Mouse (Mus musculus) kidney, adult 11 months (tissue): ENCODE results near the gene Gnl1.
A peak's percentile ranks its signal among the peaks of the same experiment; 100 is the strongest.
"Not testable (repeated sequence)": the region's sequence is repeated elsewhere in the genome, so short reads cannot be mapped to it uniquely, and the experiment has no call there.

Source experiments
- DNase-seq: peaks from one replicate; pipeline ENCODE4 v3.0.0; 2022

Gene Gnl1

DNA sequence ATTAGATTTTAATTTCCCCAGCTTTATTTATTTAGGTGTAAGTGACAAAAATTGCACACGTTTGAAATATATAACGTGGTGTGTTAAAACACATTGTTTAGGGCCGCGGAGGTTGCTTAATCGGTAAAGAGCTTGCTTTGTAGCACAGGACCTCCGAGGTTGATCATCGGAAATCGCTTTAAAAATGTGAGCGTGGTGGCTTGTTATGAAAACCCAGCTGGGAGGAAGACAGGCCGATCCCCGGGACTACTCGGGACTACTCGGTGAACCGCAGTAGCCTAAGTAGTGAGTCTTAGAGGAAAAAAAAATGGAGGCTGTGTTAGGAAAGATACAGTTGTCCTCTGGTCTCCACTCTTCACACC is 15.2 kb downstream of the Gnl1 start:
- no peak for DNase-seq

DNA sequence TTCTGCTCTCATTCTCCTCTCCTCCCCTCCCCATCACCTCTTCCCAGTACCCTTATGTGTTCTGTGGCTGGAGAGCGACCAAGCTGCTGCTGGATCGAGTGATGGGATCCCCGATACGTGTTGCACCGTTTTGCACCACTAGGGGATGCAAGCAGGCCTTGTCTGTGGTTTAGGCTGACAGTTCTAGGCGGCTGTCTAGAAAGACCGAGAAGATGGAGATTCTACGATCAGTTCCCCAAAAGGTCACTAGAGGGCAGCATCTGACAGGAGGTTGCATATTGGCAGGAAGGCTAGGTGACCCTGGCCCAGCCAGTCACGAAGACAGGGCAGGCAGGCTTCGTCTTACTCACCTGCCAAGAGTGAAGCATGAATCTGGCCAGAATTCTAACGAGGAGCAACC is 17.3 kb downstream of the Gnl1 start:
- DNase-seq: peak; percentile 95

DNA sequence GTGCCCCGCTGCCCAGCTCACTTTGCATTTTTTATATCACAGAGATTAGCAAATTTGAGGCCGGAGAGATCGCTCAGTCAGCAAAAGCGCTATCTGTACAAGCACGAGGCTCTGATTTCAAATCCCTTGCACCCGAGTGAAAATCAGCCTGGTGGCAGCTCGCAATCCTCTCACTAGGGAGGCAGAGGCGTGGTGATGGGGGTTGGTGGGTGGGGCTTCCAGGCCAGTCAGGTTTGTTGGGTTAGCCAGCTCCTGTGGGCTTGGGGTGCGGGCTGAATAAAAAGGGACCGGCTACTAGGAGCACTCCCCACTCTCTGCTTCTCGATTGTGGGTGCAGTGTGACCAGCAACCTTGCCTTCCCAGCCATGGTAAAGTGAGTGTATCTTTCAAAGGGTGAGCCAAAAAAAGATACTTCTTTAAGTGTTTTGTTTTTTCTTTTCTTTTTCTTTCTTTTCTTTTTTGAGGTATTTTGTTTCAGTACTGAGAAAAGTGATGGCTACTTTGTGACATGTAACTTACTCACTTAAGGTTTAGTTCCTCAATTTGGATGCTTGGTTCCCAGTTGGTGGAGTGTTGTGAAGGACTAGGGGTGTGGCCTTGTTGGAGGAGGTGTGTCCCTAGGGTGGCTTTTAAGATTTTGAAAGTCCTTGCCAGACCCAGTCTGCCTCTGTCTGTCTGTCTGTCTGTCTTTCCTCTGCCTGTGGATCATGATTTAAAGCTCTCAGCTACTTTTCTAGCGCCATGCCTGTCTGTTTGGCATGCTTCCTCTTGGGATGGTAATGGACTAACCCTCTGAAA is 18.3 kb downstream of the Gnl1 start:
- DNase-seq: no peak

DNA sequence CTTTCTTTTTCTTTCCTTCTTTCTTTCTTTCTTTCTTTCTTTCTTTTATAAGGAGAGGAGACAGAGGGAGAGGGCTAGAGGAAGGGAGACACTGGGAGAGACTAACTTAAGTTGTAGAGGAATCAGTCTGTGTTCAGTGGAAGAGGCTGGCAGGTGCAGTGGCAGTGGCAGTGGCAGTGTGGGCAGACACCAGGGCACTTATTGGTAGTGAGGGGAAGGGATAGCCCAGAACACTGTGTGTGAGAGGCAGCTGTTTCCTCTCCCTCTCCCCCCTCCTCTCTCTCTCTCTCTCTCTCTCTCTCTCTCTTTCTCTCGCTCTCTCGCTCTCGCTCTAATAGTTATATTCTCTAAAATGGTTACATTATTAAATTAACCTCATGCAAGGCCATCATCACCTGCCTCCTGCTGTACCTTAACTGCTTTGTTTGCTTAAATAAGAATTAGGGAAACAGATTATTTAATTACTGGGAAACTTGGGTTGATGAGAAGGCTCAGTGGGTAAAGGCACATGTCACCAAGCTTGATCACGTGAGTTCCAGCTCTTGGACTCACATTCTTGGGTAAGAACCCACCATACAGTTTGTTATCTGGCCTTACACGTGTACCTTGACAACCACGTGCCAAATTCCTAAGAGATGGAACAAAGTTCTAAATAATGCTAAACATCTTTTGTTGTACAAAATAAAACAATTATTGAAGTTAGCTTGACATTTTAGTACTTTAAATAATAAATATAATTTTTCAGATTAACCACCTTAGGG is 19.1 kb downstream of the Gnl1 start:
- DNase-seq: no peak

DNA sequence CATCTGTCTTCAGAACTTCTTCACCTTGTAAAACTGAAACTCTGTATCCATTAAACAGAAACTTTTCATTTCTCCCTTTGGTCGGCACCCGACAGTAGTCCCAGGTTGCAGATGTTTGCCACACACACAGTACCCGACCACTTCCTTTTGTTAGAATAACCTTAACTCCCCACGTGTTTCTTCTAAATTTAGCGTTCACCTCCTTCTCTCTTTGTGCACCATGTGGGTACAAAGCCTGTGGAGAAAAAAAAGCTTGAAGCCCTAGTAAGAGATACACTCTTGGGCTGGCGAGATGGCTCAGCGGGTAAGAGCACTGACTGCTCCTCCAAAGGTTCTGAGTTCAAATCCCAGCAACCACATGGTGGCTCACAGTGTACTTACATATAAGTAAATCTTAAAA is 19.7 kb downstream of the Gnl1 start:
- no peak for DNase-seq

DNA sequence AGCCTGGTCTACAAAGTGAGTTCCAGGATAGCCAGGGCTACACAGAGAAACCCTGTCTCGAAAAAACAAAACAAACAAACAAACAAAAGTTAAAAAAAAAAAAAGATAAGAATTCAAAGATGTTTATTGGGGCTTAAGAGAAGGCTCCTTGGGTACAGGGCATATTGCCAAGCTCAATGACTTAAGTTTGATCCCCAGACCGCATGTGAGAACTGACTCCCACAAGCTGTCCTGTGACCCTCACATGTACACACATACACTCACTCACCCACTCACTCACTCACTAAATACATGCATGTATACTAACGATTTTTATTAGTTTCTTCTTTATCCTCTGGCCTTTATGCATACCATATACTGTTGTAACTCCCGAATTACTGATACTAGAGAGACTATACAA is 20.7 kb downstream of the Gnl1 start:
- no peak for DNase-seq

DNA sequence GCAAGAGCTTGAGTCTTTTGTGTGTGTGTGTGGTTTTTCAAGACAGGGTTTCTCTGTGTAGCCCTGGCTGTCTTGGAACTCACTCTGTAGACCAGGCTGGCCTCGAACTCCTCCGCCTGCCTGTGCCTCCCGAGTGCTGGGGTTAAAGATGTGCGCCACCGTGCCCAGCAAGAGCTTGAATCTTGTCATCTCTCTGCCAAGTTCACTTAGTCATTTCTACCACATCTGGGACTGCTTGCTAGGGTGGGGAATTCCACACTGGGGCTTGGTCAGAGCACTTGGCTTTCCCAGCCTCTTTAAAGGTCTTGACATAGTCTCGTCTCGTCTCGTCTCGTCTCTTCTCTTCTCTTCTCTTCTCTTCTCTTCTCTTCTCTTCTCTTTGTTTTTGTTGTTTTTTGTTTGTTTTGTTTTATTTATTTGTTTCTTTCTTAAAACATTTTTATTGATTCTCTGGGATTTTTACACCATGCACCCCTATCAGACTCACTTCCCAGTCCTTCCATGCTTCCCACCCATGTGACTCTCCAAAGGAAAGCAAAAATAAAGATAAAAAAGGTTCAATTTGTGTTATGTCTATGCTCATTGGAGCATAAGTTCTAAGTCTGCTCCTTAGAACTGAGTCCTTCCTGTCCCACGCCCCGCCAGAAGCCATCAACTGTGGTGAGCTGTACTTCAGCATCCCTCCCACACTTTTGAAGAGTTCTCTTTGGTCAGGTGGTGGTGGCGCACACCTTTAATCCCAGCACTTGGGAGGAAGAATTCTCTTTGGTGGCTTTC is 21.7 kb downstream of the Gnl1 start:
- DNase-seq: no peak

DNA sequence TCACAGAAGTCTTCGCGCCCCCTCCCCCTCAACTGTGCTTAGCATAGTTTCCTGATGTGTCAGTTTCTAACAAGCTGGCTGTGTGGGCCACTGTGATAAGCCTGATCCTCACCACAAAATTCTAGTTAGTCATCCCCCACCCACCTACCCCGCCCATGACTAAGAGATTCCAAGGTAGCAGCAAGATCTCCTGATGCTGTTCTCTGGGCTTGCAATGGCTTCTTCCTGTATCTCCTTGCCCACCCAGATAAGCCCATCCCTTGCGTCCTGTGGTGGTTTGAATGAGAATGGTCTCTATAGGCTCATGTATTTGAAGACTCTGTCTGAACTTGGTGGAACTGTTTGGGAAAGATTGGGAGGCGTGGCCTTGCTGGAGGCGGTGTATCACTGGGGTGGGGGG is 22.3 kb downstream of the Gnl1 start:
- DNase-seq: no peak

DNA sequence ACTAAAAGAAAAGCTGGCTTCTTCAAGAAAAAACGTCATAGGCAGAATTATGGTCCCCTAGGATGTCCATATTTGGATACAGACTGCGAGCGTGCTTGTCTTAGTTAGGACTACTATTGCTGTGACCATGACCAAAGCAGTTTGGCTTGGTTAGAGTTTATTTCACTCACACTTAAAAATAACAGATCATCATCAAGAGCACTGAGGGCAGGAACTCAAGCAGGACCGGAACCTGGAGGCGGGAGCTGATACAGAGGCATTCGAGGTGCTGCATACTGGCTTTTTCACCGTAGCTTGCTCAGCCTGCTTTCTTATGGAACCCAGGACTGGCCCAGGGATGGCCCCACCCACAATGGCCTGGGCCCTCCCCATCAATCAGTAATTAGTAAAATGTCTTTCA is 23.7 kb downstream of the Gnl1 start:
- DNase-seq: no peak

DNA sequence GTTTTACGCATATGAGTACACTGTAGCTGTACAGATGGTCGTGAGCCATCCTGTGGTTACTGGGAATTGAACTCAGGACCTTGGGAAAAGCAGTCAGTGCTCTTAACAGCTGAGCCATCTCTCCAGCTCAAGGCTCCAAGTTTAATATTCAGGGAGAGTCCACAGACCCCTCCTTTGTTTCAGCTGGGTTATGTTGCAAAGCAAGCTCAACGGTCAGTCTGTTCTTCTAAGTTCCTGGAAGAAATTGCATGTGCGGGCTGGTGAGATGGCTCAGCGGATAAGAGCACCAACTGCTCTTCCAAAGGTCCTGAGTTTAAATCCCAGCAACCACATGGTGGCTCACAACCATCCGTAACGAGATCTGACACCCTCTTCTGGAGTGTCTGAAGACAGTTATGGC is 24.8 kb downstream of the Gnl1 start:
- DNase-seq: not testable (repeated sequence)

DNA sequence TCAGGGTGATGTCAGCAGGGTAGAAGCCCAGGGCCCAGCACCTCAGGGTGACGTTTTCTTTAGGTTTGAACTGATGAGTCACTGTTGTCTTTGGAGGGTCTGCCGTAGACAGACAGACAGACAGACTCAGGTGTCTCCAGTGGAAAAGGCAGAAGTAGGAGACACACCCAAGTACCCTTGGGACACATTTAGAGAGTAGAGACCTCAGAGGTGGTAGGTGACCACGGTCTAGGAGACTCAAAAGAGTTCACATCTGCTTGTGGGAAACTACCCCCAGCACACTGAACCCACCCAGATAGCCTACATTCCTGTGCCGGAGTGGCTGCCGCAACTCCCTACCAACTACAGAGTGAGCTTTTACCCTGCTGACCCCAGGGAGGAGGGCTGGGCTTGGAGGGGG is 35.3 kb downstream of the Gnl1 start:
- no peak for DNase-seq

DNA sequence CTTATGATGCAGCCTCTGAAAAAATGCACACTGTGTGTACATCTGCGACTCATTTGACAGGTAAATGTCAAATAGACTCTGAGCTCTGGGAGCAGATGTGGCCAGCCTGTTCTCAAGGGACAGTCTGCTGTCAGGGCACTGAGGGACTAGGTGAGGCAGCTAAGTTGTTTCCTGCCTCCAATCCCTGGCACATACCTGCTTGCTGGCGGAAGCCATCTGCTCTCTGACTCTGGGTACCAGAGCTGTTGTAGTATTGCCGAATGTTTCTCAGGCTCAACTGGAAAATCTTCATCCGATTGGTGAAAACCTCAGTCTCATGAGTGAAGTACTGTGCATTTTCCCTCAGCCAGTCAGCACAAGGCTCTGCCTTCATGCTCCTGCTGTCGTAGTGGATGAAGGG is 37.4 kb downstream of the Gnl1 start:
- DNase-seq: no peak

DNA sequence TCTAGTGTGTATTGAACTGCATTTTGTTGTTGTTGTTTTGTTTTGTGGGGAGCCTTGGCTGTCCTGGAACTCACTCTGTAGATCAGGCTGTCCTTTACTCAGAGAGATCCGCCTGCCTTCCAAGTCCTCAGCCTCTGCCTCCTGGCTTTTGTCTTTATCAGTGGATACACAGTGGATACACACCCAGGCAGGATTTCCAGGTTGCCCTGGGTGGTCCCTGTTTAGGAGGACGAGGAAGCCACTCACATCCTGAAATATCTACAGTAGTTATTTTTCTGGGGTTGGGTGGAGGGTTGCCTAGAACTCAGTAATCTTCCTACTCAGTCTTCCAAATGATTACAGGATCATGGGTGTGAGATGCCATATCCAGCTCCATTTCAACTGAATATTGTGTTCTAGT is 39.3 kb downstream of the Gnl1 start:
- peak; percentile 61 for DNase-seq

DNA sequence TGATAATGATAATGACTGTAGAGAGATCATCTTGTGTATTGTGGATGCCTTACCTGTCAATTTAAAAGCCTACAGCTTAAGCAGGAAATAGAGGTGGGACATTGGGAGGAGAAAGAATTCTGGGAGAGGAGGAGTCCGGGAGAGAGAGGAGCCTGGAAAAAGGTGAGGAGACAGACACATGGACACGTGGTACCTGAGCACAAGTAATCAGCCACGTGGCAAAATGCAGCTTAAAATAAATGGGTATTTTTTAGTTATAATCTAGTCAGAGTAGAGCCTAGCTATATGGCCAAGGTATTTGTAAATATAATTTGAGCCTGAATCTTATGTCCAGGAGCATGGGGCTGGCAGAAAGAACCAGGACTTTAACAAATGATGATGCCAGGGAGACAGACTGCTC is 39.9 kb downstream of the Gnl1 start:
- no peak for DNase-seq

DNA sequence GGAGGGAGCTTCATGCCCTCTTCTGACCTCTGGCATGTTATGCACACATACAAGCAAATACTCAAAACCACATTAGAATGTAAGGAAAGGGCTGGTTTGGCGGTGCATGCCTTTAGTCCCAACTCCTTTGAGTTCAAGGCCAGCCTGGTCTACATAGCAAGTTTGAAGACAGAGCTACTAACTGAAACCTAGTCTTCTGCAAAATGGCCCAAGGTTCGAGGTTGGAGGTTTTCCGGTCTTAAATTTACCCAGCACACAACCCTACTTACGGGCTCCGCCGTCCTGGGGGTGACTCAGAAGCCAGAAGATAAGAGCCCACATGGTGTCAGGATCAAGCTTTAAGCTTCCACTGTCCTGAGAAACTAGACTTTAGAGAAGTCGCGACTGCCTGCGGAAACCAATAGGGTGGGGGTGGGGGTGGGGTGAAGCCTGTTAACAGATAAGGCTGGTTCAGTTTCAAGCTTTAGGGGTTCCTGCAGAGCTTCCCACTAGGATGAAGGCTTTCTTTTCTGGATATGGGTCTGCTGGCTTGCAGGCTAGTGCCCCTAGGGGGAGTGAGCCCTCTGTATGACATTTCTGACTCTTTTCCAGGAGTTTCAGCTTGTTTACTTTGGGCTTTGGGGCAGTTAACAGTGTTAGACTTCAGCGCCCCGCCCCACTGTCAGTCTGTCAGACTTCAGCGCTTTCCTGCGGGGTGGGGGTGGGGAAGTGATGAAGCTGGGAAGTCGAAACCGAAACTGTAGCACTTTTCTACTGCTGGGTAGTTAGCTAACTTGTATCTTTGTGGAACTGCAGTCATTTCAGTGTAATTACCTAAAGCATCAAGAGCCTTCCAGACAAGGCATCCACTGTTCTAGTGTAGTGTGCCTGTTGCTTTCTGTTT is 40.8 kb downstream of the Gnl1 start, which contains the start of gene H2-T24:
TSS of gene H2-T24 (minus strand) at position 370 of the 883 bp plus-strand sequence.
- peak; percentile 87 for DNase-seq

DNA sequence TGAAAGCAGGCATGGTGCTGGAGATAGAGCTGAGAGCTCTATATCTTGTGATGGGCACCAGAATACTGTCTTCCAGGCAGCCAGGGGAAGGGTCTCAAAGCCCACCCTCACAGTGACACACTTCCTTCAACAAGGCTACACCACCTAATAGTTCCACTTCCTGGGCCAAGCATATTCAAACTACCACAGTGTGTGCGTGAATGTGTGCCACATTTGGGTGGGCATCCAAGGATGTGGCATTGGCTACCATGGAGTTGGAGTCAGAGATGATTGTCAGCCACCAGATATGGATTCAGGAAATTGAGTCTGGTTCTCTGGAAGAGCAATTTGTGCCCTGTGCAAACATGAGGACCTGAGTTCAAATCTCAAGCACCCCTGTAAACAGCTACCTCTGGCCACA is 41.7 kb downstream of the Gnl1 start:
- DNase-seq: no peak

DNA sequence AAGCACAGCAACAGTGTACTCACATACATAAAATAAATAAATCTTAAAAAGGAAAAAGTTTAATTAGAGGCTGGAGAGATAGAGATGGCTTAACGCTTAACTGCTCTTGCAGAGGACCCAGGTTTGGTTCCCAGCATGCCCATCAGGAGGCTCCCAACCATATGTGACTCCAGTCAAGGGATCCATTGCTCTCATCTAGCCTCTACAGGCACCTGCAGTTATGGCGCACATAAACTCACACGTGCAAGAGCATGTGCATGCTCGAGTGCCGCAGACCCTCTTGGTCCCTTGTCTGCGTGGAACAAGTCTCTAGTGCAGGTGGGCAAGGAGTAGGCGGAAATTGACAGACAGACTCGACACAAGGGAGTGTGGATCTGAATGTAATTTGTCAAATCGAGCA is 42.4 kb downstream of the Gnl1 start:
- DNase-seq: no peak

DNA sequence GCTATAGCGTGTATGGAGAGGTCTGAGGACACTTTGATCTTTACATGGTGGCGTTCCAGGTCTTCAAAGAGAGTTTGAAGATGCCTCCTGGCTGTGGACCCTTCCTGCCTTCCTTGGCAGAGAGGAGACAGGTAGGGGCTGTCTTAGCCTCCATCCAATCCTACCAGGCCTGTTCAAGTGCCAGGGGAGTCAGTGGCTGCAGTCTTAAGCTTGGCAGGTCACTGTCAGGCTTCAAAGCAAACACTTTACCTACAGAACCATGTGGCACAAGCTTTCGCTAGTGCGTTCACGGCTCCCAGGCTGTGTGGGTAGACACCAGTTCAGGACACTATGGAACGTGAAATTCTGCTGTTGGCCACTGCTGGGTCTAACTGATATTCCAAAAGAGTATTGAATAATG is 43.3 kb downstream of the Gnl1 start:
- no peak for DNase-seq

DNA sequence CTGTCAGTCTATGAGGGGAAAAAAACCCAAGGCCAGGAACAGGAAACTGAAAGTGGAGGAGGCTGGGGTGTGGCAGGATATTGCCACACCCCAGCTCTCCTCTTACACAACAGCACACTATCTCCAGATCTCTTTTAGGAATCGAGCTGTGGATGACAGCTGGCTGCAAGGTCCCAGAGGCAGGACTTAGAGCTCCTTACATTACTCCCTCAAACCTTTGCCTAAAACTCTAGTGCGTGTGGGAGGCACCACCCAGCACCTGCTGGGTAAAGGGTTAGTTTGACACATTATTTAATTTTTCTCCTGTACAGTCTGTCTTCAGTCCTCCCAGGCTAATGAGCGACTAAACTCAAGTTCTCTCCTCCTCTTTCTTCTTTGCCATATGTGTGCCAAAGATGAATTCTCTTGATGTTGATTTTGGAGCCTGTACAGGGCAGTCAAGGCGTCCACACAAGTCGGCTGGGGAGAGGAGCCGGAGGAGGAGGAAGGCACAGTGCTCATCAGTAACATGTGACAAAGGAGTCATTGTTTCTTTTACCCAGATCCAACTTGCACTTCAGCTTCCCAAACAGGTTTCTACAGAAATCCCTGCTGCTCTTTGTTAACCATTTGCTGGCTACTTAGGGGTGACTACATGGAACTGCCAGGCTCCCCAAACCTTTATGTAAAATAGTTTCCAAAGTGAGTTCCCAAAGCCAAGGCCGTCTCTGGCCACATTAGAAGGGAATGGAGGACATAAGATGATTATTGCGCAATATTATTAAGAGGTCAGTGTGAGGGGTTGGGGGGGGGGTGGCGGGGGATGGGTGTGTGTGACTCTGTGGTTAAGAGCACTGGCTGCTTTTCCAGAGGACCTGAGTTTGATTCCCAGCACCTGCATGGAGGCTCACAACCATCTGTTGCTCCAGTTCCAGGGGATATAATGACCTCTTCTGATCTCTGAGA is 44.3 kb downstream of the Gnl1 start:
- peak; percentile 39 for DNase-seq

DNA sequence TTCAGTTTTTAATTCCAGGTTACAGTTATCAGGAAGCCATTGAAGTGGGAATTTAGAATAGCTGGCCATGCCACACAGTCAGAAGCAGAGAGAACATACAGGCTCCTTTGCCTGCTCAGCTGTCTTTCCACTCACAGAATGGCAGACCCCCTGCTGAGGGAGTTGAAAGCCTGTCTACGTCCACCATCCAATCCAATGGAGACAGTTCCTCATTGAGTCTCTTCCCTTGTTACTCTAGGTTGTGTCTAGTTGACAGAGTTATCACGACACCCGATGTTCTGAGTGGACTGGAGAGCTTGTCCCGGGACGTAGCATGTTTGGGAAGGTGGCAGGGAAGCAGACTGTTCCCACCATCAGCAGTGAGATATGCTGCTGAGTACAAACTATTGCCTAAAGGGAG is 45.5 kb downstream of the Gnl1 start:
- no peak for DNase-seq

DNA sequence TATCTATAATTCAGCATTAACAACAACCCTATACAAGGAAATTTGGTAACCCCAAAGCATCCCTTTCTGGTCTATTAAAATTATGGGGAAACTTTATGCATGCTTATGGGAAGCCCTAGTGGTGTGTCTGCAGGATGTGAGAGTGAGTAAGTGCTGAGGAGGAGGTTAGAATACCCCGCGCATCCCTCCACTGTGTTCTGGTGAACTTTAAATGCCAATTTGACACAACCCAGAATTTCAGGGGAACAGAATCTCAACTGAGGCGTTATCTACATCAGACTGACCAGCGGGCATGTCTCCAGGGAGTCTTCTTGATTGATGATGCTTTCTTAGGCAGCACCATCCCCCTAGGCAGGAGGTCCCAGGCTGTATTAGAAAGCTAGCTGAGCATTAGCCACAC is 46.2 kb downstream of the Gnl1 start:
- DNase-seq: no peak

DNA sequence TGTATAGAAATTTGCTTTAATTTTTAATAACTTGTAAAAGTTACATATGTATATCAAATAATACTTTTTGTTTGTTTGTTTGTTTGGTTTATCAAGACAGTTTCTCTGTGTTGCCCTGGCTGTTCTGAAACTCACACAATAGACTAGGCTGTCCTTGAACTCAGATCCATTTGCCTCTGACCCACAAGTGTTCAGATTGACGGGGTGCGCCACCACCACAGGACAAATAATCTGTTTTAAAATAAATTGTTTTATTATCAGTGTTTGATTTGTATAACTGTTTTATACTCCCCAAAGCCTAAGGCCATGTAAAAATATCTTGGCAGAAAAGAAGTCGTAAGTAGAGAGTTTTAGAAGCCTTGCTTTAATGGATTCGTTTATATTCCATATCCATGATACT is 48.0 kb downstream of the Gnl1 start:
- DNase-seq: no peak
